Mouse (Mus musculus) midbrain, embryonic 16.5 days (tissue): Measurements from ENCODE around the gene Tldc2. TPM values are rescaled to one million over a fixed set of nuclear protein-coding genes. Genes with fewer than 3 reads are reported as not detected.

Experiments used
- ATAC-seq: fragments of 200-750 bp; cut with Nextera tagmentation; 2 replicates; pipeline ENCODE4 v1.8.0; 2017; ENCODE audit warnings: moderate TSS enrichment
- H3K27ac ChIP-seq: fragments of 300-500 bp; sonication (generic); 2 replicates; pipeline ENCODE4 v1.5.1; 2014; ENCODE audit warnings: mild to moderate bottlenecking, low read length, mixed read lengths
- H3K27me3 ChIP-seq: fragments of 300-500 bp; sonication (generic); 2 replicates; pipeline ENCODE4 v1.6.1; 2014; ENCODE audit warnings: low read depth, low read length, mixed read lengths; ENCODE audit not compliant: control insufficient read depth, insufficient read depth
- H3K36me3 ChIP-seq: fragments of 300-500 bp; sonication (generic); 2 replicates; pipeline ENCODE4 v1.6.1; 2014; ENCODE audit warnings: mild to moderate bottlenecking, low read length, moderate library complexity, mixed read lengths; ENCODE audit not compliant: control insufficient read depth, insufficient read depth
- H3K4me1 ChIP-seq: fragments of 300-500 bp; sonication (generic); 2 replicates; pipeline ENCODE4 v1.6.1; 2014; ENCODE audit warnings: mild to moderate bottlenecking, low read length, mixed read lengths; ENCODE audit not compliant: control insufficient read depth, insufficient read depth
- H3K4me2 ChIP-seq: fragments of 300-500 bp; sonication (generic); 2 replicates; pipeline ENCODE4 v1.6.1; 2014; ENCODE audit warnings: mild to moderate bottlenecking, low read length, mixed read lengths
- H3K4me3 ChIP-seq: fragments of 300-500 bp; sonication (generic); 2 replicates; pipeline ENCODE4 v1.5.1; 2014; ENCODE audit warnings: low read depth, mild to moderate bottlenecking, low read length, moderate library complexity, mixed read lengths
- H3K9ac ChIP-seq: fragments of 300-500 bp; sonication (generic); 2 replicates; pipeline ENCODE4 v1.6.1; 2014; ENCODE audit warnings: low read depth, low read length, mixed read lengths
- H3K9me3 ChIP-seq: fragments of 300-500 bp; sonication (generic); replicated peaks from 2 replicates; pipeline ENCODE4 v1.6.1; 2014; ENCODE audit warnings: mild to moderate bottlenecking, low read length, mixed read lengths; ENCODE audit not compliant: control insufficient read depth, poor library complexity, severe bottlenecking
- WGBS: fragments of 180-500 bp; shearing (Covaris S2); extraction: QIAGEN DNeasy Blood & Tissue Kit; methylation state at CpG from one replicate; pipeline ENCODE4 v1.1.7; 2014; 5-methylcytosine and 5-hydroxymethylcytosine counted together
- polyA plus RNA-seq: library from polyadenylated mRNA; unstranded; fragments of >200 nt; fragmentation: Nextera tagmentation; extraction: Ambion mirVana; gene quantifications from 2 replicates; pipeline ENCODE4 v1.2.1, GENCODE M21; 2015

Tldc2 gene
- polyA plus RNA-seq, 1 experiment from 2014 or later = not detected

- H3K27ac ChIP-seq = no peak overlapping the region
- H3K4me1 ChIP-seq = peaks cover 87% of the 10 kb centered on the region
- 0 out of 2 replicates have a peak overlapping the region, but pooled peaks have one; percentile 30 for H3K9ac ChIP-seq
- H3K4me2 ChIP-seq = no peak overlapping the region
- WGBS = 77% methylated on average over 9 of the region's 9 CpGs
- H3K27me3 ChIP-seq = no peaks in the 10 kb centered on the region
- no peak for ATAC-seq
- H3K9me3 ChIP-seq = no peaks in the 10 kb centered on the region
- H3K4me3 ChIP-seq = no peak overlapping the region
- 0 out of 2 replicates have a peak, but pooled peaks cover 2% of the 10 kb centered on the region for H3K36me3 ChIP-seq
Measured at GRCm38 (mm10) chr2:157073378-157074052, 13.3 kb upstream of the Tldc2 start.

- no peak for ATAC-seq
- H3K27me3 ChIP-seq = no peaks in the 10 kb centered on the region
- H3K9ac ChIP-seq = no peak overlapping the region
- no peak overlapping the region for H3K27ac ChIP-seq
- H3K4me1 ChIP-seq = peaks cover 80% of the 10 kb centered on the region
- no peaks in the 10 kb centered on the region for H3K9me3 ChIP-seq
- 0 out of 2 replicates have a peak, but pooled peaks cover 2% of the 10 kb centered on the region for H3K36me3 ChIP-seq
- H3K4me2 ChIP-seq = peak overlapping the region; percentile 100
- WGBS = 52% methylated on average over 9 of the region's 9 CpGs
- H3K4me3 ChIP-seq = no peak overlapping the region; the same call in 1 of the 2 replicates
Measured at GRCm38 (mm10) chr2:157074186-157074724, 12.6 kb upstream of the Tldc2 start.

GRCm38 (mm10) chr2:157074772-157075171, 12.1 kb upstream of the Tldc2 start:
- Histone ChIP-seq H3K36me3 (0 out of 2 replicates have a peak, but pooled peaks cover 2% of the 10 kb centered on the region), H3K9ac (no peak overlapping the region), H3K4me1 (peaks cover 76% of the 10 kb centered on the region), H3K27ac (no peak overlapping the region; the same call in 1 of the 2 replicates), H3K4me3 (peak overlapping the region; percentile 12; the same call in 1 of the 2 replicates), H3K27me3 (no peaks in the 10 kb centered on the region), H3K4me2 (peak overlapping the region; percentile 100), H3K9me3 (no peaks in the 10 kb centered on the region)
- WGBS = 71% methylated on average over 5 of the region's 5 CpGs
- no peak for ATAC-seq

- peaks cover 75% of the 10 kb centered on the region for H3K4me1 ChIP-seq
- H3K27ac ChIP-seq = no peak overlapping the region
Measured at GRCm38 (mm10) chr2:157075226-157075625, 11.6 kb upstream of the Tldc2 start.

GRCm38 (mm10) chr2:157075685-157076084, 11.2 kb upstream of the Tldc2 start:
- peak overlapping the region; percentile 46; the same call in 1 of the 2 replicates for H3K9ac ChIP-seq
- WGBS = 40% methylated on average over 3 of the region's 3 CpGs

More at GRCm38 (mm10) chr2:157075226-157075625, 11.6 kb upstream of the Tldc2 start:
- no peaks in the 10 kb centered on the region for H3K9me3 ChIP-seq
- peak overlapping the region; percentile 100 for H3K4me2 ChIP-seq
- H3K36me3 ChIP-seq = 0 out of 2 replicates have a peak, but pooled peaks cover 2% of the 10 kb centered on the region
- WGBS = 93% methylated on average over 3 of the region's 3 CpGs
- no peak for ATAC-seq
- H3K4me3 ChIP-seq = peak overlapping the region; percentile 77
- no peaks in the 10 kb centered on the region for H3K27me3 ChIP-seq
- peak overlapping the region; percentile 46; the same call in 1 of the 2 replicates for H3K9ac ChIP-seq

GRCm38 (mm10) chr2:157076585-157076984, 10.3 kb upstream of the Tldc2 start:
- H3K27ac ChIP-seq = no peak overlapping the region
- no peak for ATAC-seq
- peak overlapping the region; percentile 30; the same call in 1 of the 2 replicates for H3K9ac ChIP-seq
- no peaks in the 10 kb centered on the region for H3K9me3 ChIP-seq
- peak overlapping the region; percentile 100 for H3K4me2 ChIP-seq
- 0 out of 2 replicates have a peak, but pooled peaks cover 2% of the 10 kb centered on the region for H3K36me3 ChIP-seq
- H3K4me1 ChIP-seq = peaks cover 63% of the 10 kb centered on the region
- peak overlapping the region; percentile 77 for H3K4me3 ChIP-seq
- no peaks in the 10 kb centered on the region for H3K27me3 ChIP-seq
- 90% methylated on average over 7 of the region's 7 CpGs for WGBS

More at GRCm38 (mm10) chr2:157075685-157076084, 11.2 kb upstream of the Tldc2 start:
- H3K27me3 ChIP-seq = no peaks in the 10 kb centered on the region
- H3K36me3 ChIP-seq = 0 out of 2 replicates have a peak, but pooled peaks cover 2% of the 10 kb centered on the region
- H3K4me3 ChIP-seq = peak overlapping the region; percentile 77
- no peak overlapping the region for H3K27ac ChIP-seq
- no peaks in the 10 kb centered on the region for H3K9me3 ChIP-seq
- ATAC-seq = no peak
- H3K4me2 ChIP-seq = peak overlapping the region; percentile 100
- H3K4me1 ChIP-seq = peaks cover 70% of the 10 kb centered on the region

GRCm38 (mm10) chr2:157077160-157077559, 9.7 kb upstream of the Tldc2 start:
- WGBS = 10% methylated on average over 5 of the region's 5 CpGs
- H3K4me1 ChIP-seq = peaks cover 58% of the 10 kb centered on the region

GRCm38 (mm10) chr2:157077641-157078058, 9.2 kb upstream of the Tldc2 start:
- Histone ChIP-seq H3K4me3 (peak overlapping the region; percentile 77), H3K4me1 (peaks cover 54% of the 10 kb centered on the region), H3K9ac (peak overlapping the region; percentile 97), H3K27ac (peak overlapping the region; percentile 99), H3K27me3 (no peaks in the 10 kb centered on the region), H3K9me3 (no peaks in the 10 kb centered on the region), H3K4me2 (peak overlapping the region; percentile 100), H3K36me3 (0 out of 2 replicates have a peak, but pooled peaks cover 2% of the 10 kb centered on the region)
- ATAC-seq = no peak
- WGBS = under 1% methylated on average over 15 of the region's 15 CpGs

More at GRCm38 (mm10) chr2:157077160-157077559, 9.7 kb upstream of the Tldc2 start:
- Histone ChIP-seq H3K4me3 (peak overlapping the region; percentile 77), H3K27ac (peak overlapping the region; percentile 99), H3K9ac (peak overlapping the region; percentile 97), H3K27me3 (no peaks in the 10 kb centered on the region), H3K9me3 (no peaks in the 10 kb centered on the region), H3K4me2 (peak overlapping the region; percentile 100), H3K36me3 (0 out of 2 replicates have a peak, but pooled peaks cover 2% of the 10 kb centered on the region)
- ATAC-seq = no peak
